Mouse (Mus musculus): Measurements from ENCODE around the gene Patz1.

The Patz1 gene

GRCm38 (mm10) chr11:3352131-3352530 lies 63.5 kb downstream of the Patz1 start:
- in situ Hi-C loops (cut with MboI; ENCODE audit: low sequenced_read_pairs) = no loop called here

- in situ Hi-C loops (cut with MboI; ENCODE audit: low sequenced_read_pairs) = no loop called here
Observed at GRCm38 (mm10) chr11:3352990-3353585, 64.4 kb downstream of the Patz1 start.

Data from CH12F3 (cell line).